Mouse (Mus musculus) forebrain, embryonic 14.5 days (tissue): ENCODE data around the gene Grip1. TPM values are rescaled to one million over a fixed set of nuclear protein-coding genes. Genes with fewer than 3 reads are reported as not detected.
"Not testable (repeated sequence)": the region's sequence is repeated elsewhere in the genome, so short reads cannot be mapped to it uniquely, and the experiment has no call there.

Source experiments
- ATAC-seq: fragments of 200-750 bp; cut with Nextera tagmentation; 2 replicates; pipeline ENCODE4 v1.8.0; 2017; ENCODE audit warnings: mild to moderate bottlenecking, moderate library complexity
- DNase-seq: peaks from one replicate; pipeline ENCODE4 v3.0.0-alpha.2; 2015; ENCODE audit warnings: low spot score
- H3K27ac ChIP-seq: fragments of 300-500 bp; sonication (generic); 2 replicates; pipeline ENCODE4 v1.5.1; 2014; ENCODE audit warnings: low read depth, mild to moderate bottlenecking, control low read depth, low read length, moderate library complexity
- H3K27me3 ChIP-seq: fragments of 300-500 bp; sonication (generic); replicated peaks from 2 replicates; pipeline ENCODE4 v1.6.1; 2014; ENCODE audit warnings: low read length, control low read depth, mixed read lengths; ENCODE audit not compliant: control insufficient read depth, insufficient read depth
- H3K36me3 ChIP-seq: fragments of 300-500 bp; sonication (generic); 2 replicates; pipeline ENCODE4 v1.6.1; 2014; ENCODE audit warnings: low read length, control low read depth; ENCODE audit not compliant: control insufficient read depth, insufficient read depth
- H3K4me1 ChIP-seq: fragments of 300-500 bp; sonication (generic); 2 replicates; pipeline ENCODE4 v1.6.1; 2014; ENCODE audit warnings: antibody characterized with exemption, low read length, control low read depth; ENCODE audit not compliant: control insufficient read depth, insufficient read depth
- H3K4me2 ChIP-seq: fragments of 300-500 bp; sonication (generic); 2 replicates; pipeline ENCODE4 v1.6.1; 2014; ENCODE audit warnings: mild to moderate bottlenecking, control low read depth, low read length
- H3K4me3 ChIP-seq: fragments of 300-500 bp; sonication (generic); 2 replicates; pipeline ENCODE4 v1.5.1; 2014; ENCODE audit warnings: low read depth, low read length, control low read depth
- H3K9ac ChIP-seq: fragments of 300-500 bp; sonication (generic); 2 replicates; pipeline ENCODE4 v1.6.1; 2014; ENCODE audit warnings: mild to moderate bottlenecking, low read length, control low read depth, moderate library complexity
- H3K9me3 ChIP-seq: fragments of 300-500 bp; sonication (generic); replicated peaks from 2 replicates; pipeline ENCODE4 v1.6.1; 2016; ENCODE audit warnings: low read length, control low read depth, mixed read lengths; ENCODE audit not compliant: control insufficient read depth
- WGBS: fragments of 180-500 bp; shearing (Covaris S2); extraction: QIAGEN DNeasy Blood & Tissue Kit; methylation state at CpG from one replicate; pipeline ENCODE4 v1.1.7; 2014; 5-methylcytosine and 5-hydroxymethylcytosine counted together
- polyA plus RNA-seq: library from polyadenylated mRNA; unstranded; fragments of >200 nt; fragmentation: Nextera tagmentation; extraction: Ambion mirVana; gene quantifications from 2 replicates; pipeline ENCODE4 v1.2.1, GENCODE M21; 2014

Grip1 gene
- polyA plus RNA-seq, 1 experiment from 2014 or later: 15.0 TPM

GRCm38 (mm10) chr10:120111691-120112319, 658.2 kb downstream of the Grip1 start:
- H3K27ac ChIP-seq: no peak overlapping the region
- peak overlapping the region; percentile 70 for H3K4me3 ChIP-seq
- ATAC-seq: no peak
- no peaks in the 10 kb centered on the region for H3K9me3 ChIP-seq
- H3K9ac ChIP-seq: peak overlapping the region; percentile 64; the same call in 1 of the 2 replicates
- no peaks in the 10 kb centered on the region for H3K27me3 ChIP-seq
- peak overlapping the region; percentile 75 for H3K4me2 ChIP-seq
- H3K4me1 ChIP-seq: peaks cover 5% of the 10 kb centered on the region; the same call in 1 of the 2 replicates
- no peak for DNase-seq
- WGBS: 83% methylated on average over 3 of the region's 3 CpGs
- no peaks in the 10 kb centered on the region for H3K36me3 ChIP-seq

DNA sequence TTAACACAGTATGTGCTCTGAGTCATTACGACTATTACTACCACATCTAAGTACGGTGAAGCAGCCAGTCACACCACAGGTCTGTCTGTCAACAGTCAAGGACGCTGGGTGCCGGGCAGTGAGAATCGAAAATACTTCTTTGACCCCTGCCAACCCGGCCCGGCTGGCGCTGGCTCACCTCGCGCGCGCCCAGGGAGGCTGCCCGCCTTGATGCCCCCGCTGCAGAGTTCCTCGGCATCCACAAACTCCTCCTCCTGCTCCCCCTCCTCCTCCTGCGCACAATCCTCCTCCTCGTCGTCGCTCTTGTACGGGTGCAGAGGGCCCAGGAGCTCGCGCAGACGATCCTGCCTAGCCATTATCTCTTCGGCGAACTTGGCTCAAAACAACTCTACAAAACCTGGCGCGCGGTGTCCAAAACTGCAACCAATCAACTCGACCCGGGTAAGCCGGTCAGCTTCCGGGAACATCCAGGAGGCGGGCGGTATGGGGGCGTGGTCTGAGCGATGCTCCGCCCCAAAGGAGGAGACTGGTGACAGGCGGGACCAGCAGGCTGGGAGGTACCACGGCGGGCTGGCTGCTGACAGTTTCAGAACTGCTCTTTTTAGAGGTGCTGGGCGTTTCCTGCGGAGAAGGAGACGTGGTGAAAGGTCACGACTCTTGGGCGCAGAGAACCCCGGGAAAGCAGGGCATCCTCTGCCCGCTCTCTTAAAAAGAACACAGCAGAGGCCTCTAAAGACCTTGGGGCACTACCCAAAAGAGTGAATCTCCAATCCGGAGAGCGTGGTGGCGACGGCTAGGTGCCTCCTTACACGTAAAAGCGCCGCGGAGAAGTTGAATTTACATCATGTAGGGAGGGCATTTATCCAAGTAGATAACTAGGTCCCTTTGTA, 659.1 kb downstream of the Grip1 start, which contains the start of gene Helb:
Gene Helb, minus strand, starts transcription at position 481 of the 890 bp plus-strand sequence.
- DNase-seq (peak; percentile 96), ATAC-seq (peak; percentile 100)
- WGBS: 1% methylated on average over 55 of the region's 55 CpGs
- H3K27me3 ChIP-seq: no peaks in the 10 kb centered on the region
- peak within 1 kb of the TSS; percentile 64 for H3K9ac ChIP-seq
- H3K36me3 ChIP-seq: no peaks in the 10 kb centered on the region
- H3K27ac ChIP-seq: peak within 1 kb of the TSS; percentile 50; the same call in 1 of the 2 replicates
- no peaks in the 10 kb centered on the region for H3K9me3 ChIP-seq
- peak within 1 kb of the TSS; percentile 75 for H3K4me2 ChIP-seq
- peak within 1 kb of the TSS; percentile 70 for H3K4me3 ChIP-seq
- peaks cover 5% of the 10 kb centered on the region; the same call in 1 of the 2 replicates for H3K4me1 ChIP-seq

DNA sequence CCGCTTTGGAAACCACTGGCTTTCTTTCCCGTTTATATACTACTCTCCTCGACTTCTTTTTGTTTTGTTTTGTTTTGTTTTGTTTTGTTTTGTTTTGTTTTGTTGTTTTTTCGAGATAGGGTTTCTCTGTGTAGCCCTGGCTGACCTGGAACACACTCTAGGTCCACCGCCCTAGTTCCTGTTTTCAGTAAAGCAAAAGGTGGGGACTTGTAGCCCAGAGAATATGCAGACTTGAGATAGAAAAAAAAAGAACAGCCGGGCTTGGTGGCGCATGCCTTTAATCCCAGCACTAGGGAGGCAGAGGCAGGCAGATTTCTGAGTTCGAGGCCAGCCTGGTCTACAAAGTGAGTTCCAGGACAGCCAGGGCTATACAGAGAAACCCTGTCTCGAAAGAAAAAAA, 659.9 kb downstream of the Grip1 start:
- not testable (repeated sequence) for H3K27ac ChIP-seq, H3K9me3 ChIP-seq, H3K27me3 ChIP-seq, H3K9ac ChIP-seq, H3K4me1 ChIP-seq, ATAC-seq, H3K4me3 ChIP-seq, DNase-seq, H3K36me3 ChIP-seq
- 69% methylated on average over 9 of the region's 9 CpGs for WGBS
- peak overlapping the region; percentile 75 for H3K4me2 ChIP-seq

DNA sequence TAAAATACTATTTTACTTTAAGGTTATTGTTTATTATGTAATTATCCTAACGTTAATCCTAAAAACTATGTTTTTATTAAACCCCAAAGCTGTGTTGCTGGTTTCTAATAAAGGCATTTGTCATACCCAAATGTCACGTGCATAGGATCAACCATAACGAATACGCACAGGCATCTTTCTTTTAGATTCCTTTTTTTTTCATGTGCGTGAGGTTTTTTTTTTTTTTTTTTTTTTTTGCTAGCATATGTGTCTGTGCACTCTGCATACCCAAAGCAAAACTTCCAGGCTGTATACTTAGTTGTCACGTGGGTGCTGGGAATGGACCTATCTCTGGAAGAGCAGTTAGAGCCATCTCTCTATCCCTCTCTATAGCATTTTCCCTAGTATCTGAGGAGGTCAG, 660.4 kb downstream of the Grip1 start:
- whole genome bisulfite sequencing: 69% methylated on average over 6 of the region's 6 CpGs
- ATAC-seq: no peak

GRCm38 (mm10) chr10:120114493-120114892, 660.9 kb downstream of the Grip1 start:
- 35% methylated on average over 7 of the region's 7 CpGs for WGBS
- DNase-seq (no peak), ATAC-seq (no peak)
- H3K36me3 ChIP-seq: no peaks in the 10 kb centered on the region
- no peak overlapping the region for H3K4me2 ChIP-seq
- H3K27me3 ChIP-seq: no peaks in the 10 kb centered on the region
- H3K9me3 ChIP-seq: no peaks in the 10 kb centered on the region
- no peak overlapping the region for H3K27ac ChIP-seq
- H3K9ac ChIP-seq: no peak overlapping the region
- H3K4me1 ChIP-seq: peaks cover 5% of the 10 kb centered on the region; the same call in 1 of the 2 replicates
- no peak overlapping the region for H3K4me3 ChIP-seq

More for the DNA sequence above, 660.4 kb downstream of the Grip1 start:
- peaks cover 5% of the 10 kb centered on the region; the same call in 1 of the 2 replicates for H3K4me1 ChIP-seq
- H3K9ac ChIP-seq: no peak overlapping the region
- no peak for DNase-seq
- no peaks in the 10 kb centered on the region for H3K27me3 ChIP-seq
- H3K9me3 ChIP-seq: no peaks in the 10 kb centered on the region
- H3K4me3 ChIP-seq: no peak overlapping the region
- no peak overlapping the region for H3K27ac ChIP-seq
- H3K4me2 ChIP-seq: no peak overlapping the region
- no peaks in the 10 kb centered on the region for H3K36me3 ChIP-seq

GRCm38 (mm10) chr10:120115249-120115648, 661.6 kb downstream of the Grip1 start:
- Histone ChIP-seq H3K9ac (no peak overlapping the region), H3K9me3 (no peaks in the 10 kb centered on the region), H3K27ac (no peak overlapping the region), H3K4me3 (no peak overlapping the region), H3K4me2 (no peak overlapping the region), H3K36me3 (no peaks in the 10 kb centered on the region), H3K27me3 (no peaks in the 10 kb centered on the region), H3K4me1 (peaks cover 5% of the 10 kb centered on the region; the same call in 1 of the 2 replicates)
- DNase-seq (no peak), ATAC-seq (no peak)
- 97% methylated on average over 1 of the region's 1 CpGs for WGBS

GRCm38 (mm10) chr10:120123721-120124120, 670.1 kb downstream of the Grip1 start:
- H3K9me3 ChIP-seq: no peaks in the 10 kb centered on the region
- H3K27me3 ChIP-seq: no peaks in the 10 kb centered on the region
- no peak overlapping the region for H3K27ac ChIP-seq
- H3K4me3 ChIP-seq: no peak overlapping the region
- no peaks in the 10 kb centered on the region for H3K36me3 ChIP-seq
- 93% methylated on average over 3 of the region's 3 CpGs for WGBS
- no peaks in the 10 kb centered on the region for H3K4me1 ChIP-seq
- H3K4me2 ChIP-seq: no peak overlapping the region
- no peak for DNase-seq
- H3K9ac ChIP-seq: no peak overlapping the region
- ATAC-seq: no peak

DNA sequence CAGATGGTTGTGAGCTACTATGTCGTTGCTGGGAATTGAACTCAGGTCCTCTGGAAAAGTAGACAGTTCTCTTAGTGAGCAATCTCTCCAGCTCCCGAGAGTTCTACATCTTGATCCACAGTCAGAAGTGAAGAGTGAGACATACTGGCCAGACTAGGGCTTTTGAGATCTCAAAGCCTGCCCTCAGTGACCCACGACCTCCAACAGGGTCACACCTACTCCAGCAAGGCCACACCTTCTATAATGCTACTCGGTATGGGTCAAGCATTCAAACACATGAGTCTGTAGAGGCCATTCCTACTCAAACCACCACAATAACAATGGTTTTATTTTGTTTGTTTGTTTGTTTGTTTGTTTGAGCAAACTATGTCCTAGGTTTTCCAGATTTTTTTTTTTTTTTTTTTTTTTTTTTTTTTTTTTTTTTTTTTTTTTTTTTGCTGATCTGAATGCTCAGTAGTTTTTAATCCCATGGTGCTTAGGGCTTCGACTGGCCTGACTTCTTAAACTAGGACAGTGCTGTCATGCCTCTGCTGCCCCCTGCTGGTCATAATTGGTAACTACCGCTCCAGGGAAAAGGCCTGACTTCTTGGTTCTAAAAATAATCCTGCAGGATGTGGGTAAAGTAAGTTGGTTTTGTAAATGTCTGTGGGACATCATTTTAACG, 671.3 kb downstream of the Grip1 start:
- no peak overlapping the region for H3K9ac ChIP-seq
- no peak overlapping the region for H3K27ac ChIP-seq
- H3K27me3 ChIP-seq: no peaks in the 10 kb centered on the region
- ATAC-seq (peak; percentile 65; the same call in 1 of the 2 replicates), DNase-seq (peak; percentile 89)
- no peak overlapping the region for H3K4me3 ChIP-seq
- H3K9me3 ChIP-seq: no peaks in the 10 kb centered on the region
- no peak overlapping the region for H3K4me2 ChIP-seq
- no peaks in the 10 kb centered on the region for H3K36me3 ChIP-seq
- H3K4me1 ChIP-seq: no peaks in the 10 kb centered on the region
- WGBS: 52% methylated on average over 7 of the region's 7 CpGs
